Mouse (Mus musculus) ES-Bruce4 (cell line): Measurements from ENCODE around the gene Syt2.

Experiments used
- CTCF ChIP-seq: IDR thresholded peaks from one replicate; pipeline ENCODE4 v1.8.1; 2011; ENCODE audit warnings: low read depth, low read length
- POLR2A ChIP-seq: IDR thresholded peaks from one replicate; pipeline ENCODE4 v1.8.1; 2011; ENCODE audit warnings: low read length; ENCODE audit not compliant: insufficient read depth

DNA sequence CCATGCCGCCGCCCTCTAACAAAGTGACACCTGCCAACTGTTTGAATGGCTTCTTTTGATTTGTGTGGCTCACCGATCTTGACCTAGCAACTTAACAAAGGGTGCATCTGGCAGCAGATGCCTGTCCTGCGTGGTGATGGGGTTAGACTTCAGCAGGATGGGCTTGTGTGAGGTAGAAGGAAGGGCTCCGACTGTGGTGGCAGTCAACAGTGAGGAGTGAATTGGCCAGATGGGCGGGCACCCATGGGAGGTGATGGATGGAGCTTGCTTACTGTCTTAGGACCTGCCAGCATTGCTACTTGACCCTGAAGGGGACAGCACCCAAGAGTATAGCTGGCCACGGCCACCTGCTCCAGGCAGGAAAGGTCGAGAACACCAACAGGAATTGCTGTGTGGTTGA is 67.7 kb downstream of the Syt2 start:
- no peak for TF ChIP-seq CTCF
- no peak for TF ChIP-seq POLR2A
